Mouse (Mus musculus): Measurements from ENCODE around the gene Nol6.

Nol6 gene

DNA sequence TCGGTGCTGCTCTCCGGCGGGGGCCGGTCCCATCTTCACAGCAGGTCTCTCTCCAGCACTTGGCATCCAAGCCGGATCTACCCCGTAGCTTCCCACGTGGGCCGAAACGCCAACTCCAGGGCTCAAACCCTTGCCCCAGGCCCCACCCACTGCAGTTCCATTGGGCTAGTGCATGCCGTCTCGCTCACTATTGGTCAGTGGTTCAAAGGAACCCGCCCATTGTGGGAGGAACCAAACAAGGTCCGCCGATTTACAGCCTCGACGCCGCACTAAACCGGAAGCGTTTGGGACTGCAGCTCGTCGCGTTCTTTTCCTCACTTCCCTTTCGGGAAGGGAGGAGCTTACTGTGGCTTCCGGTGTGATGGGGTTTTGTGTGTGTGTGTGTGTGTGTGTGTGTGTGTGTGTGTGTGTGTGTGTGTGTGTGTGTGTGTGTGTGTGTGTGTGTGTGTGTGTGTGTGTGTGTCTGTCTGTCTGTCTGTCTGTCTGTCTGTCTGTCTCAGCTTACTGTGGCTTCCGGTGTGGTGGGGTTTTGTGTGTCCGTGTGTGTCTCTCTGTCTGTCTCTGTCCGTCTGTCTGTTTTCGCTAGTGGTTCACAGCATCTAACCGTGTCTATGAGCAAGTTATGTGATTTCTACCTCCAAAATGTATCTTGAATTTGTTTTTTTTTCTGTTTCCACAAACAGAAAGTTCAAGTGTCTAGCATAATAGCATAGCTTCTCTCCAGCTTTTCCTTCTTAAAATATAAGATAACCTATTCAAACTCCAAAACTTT is at the start of gene Nol6:
Nol6 (minus strand) TSS at position 276 of the 772 bp plus-strand sequence.
- DNase-seq (ENCODE audit: low spot score): peak; percentile 95

DNA sequence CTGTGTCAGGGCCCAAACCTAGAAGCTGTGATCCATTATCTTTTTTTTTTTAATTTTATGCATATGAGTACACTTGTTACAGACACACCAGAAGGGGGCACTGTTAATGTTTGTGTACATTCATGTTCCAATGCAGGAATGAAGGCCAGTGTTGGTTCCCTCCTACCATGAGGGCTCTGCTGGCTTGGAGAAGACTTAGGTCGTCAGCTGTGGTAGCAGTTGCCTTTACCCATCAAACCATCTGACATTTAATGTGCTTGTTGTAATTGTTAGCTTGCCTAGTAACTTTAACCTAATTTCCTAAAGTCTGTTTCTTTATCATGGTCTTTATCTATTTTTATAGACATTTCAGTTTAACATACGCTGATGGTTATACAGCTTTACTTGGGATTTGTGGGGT is 46.7 kb upstream of the Nol6 start:
- DNase-seq (ENCODE audit: low spot score): no peak

DNA sequence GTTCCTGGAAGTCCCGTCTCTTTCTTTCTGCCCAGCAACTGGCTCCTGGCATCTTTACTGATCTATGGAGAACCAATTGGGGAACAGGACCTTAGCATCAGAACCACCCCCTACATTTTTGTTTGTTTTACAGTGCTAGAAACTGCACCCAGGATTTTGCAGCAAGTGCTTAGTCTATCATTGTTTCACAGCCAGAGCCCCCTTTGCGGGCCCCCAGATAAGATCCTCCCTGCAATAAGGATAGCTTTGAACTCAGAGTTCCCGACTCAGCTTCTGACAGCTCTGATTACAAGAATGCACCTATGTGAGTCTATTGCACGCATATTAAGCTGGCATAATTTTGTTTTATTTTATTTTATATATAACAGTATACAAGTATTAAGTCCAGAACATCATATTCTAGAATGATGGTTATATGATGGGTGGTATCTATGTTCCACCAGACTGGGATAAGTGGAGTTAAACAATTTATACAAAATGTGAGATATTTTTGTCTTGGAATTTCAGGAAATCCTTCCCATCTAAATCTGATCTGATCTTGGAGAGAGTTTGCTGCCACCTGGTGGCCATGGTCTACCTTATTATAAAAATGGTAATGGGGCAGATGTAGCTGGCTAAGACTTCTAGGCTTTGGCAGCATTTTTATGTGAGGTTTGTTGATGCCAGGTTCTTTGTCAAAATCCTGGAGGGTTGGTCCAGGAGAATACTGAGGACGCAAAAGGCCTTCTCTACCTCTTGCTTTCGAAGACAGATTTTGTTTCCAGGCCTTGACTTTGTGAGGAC is 41.6 kb upstream of the Nol6 start:
- peak; percentile 48 for DNase-seq (ENCODE audit: low spot score)

DNA sequence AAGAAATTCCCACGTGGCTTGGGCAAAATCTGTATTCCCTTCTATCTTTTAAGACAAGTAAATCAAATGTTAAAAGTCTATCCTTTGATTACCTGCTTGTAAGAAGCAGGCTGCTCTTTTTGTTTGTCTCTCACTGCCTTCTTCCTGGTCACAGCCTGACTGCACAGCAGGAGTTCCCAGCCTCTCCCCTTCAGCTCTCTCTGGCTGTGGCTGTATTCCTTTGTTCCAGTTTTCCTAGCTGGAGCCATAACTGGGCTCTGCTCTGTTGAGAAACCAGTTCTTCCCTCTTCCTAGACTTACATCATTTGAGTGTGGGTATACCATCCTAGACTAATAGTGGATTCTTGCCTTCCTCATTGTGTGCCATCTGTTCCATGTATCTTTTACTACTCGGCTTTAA is 40.7 kb upstream of the Nol6 start:
- DNase-seq (ENCODE audit: low spot score): no peak

DNA sequence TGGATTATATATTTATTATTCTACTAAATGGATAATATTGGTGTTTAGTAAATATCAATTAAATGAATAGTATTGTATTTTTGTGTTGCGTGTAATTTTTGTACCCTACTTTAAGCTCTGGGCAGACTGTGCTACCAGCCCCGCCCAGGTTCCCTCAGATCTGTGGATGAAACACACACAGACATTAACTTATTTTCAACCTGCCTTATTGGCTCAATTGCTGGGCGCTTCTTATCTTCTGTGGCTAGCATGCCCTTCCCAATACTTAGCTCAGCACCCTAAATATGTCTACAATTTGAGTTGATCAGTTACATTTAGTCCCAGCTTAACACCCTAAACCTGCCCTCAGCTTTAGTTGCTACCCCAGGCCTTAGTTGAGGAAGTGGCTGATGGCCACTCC is 37.0 kb upstream of the Nol6 start:
- DNase-seq (ENCODE audit: low spot score): no peak

DNA sequence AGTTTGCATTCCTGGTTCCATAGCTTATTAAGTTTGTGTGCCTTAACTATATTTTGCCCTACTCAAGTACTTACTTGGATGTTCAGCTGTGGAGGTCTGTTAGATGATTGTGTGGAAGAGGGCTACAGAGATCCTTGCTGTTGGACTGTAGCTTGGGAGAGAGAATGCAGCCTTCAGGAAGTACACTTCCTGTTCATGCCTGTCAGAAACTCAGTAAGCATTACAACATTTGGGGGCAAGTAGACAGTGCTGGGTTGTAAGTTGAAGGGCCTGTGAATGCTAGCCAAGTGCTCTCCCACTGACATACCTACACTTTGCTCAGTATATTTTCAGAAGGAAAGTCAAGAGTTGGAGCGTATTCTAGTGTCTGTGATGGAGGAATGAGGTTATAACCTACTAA is 34.0 kb upstream of the Nol6 start:
- DNase-seq (ENCODE audit: low spot score): no peak

DNA sequence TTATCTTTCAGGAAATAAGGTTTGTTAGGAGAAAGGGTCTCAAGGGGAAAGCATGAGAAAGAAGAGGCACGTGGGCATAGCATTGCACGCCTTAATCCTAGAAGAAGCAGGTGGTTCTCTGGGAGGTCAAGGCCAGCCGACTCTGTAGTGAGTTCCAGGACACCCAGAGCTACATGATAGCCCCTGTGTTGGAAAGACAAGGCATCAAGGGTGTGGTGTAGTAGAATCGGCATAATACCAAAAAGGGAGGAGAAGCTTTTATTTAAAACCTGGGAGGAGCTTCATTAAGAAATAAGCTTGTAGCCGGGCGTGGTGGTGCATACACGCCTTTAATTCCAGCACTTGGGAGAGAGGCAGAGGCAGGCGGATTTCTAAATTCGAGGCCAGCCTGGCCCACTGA is 32.7 kb upstream of the Nol6 start:
- DNase-seq (ENCODE audit: low spot score): no peak

DNA sequence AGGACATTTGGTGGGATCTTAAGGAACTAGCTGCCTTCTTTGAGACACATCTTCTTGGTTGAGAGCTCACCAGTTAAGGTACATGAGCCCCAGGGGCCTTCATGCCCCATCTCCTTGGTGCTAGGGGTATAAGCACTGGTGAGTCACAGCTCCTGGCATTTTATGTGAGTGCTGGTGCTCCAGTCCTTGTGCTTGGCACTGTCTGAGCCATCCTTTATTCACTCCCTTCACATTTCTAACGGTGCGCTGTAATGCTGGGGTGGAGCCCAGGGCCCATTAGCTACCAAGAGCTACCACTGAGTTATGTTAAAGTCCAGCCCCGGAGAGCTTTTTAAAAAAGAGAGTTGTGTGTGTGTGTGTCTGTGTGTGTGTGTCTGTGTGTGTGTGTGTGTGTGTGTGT is 28.9 kb upstream of the Nol6 start:
- DNase-seq (ENCODE audit: low spot score): no peak

DNA sequence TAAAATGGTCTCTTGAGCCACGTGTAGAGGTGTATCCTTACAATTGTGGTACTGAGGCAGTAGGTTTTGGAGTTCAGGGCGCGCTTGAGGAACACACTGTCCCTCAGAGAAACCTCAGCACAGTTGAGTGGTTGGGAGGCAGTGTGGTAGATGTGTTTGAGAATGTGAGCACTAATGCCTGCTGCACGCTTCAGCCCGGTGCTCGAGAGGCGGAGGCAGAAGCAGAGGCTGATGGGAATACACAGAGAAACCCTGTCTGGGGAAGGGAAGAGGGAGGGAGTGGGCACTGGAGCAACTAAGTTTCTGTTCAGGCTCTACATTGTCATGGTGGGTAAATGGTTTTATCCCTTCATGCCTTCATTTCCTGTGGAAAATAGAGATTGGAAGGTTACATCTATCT is 26.9 kb upstream of the Nol6 start:
- no peak for DNase-seq (ENCODE audit: low spot score)

DNA sequence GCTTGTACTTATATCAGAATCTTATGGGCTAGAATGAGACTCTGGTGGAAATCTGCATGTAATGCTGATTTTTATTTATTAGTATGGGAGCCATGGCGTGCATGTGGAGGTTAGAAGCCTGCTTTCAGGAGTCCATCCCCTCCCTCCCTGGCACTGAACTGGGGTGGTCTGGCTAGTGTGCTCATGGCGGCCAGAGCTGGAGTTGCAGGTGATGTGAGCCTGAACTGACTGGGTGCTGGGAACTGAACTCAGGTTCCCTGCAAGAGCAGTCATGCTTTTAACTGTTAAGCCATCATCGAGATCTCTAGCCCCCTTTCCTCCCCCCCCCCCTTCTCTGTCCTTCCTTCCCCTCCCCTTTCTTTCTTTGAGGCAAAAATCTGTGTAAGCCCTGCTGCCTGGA is 25.6 kb upstream of the Nol6 start:
- DNase-seq (ENCODE audit: low spot score): no peak

DNA sequence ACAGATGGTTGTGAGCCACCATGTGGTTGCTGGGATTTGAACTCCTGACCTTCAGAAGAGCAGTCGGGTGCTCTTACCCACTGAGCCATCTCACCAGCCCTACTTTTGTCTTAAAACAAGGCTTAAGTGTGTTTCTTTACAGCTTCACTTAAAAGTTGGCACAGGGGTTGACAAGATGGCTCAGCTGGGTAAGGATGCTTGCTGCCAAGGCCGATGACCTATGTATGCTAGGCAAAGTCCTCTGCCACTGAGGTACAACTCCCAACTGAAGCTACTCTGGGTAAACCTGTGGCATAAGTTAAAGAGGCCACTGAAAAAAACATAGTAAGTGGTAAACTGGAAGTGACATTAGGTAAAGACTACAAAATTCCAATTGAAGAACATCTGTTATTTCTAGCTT is 18.3 kb upstream of the Nol6 start:
- no peak for DNase-seq (ENCODE audit: low spot score)

DNA sequence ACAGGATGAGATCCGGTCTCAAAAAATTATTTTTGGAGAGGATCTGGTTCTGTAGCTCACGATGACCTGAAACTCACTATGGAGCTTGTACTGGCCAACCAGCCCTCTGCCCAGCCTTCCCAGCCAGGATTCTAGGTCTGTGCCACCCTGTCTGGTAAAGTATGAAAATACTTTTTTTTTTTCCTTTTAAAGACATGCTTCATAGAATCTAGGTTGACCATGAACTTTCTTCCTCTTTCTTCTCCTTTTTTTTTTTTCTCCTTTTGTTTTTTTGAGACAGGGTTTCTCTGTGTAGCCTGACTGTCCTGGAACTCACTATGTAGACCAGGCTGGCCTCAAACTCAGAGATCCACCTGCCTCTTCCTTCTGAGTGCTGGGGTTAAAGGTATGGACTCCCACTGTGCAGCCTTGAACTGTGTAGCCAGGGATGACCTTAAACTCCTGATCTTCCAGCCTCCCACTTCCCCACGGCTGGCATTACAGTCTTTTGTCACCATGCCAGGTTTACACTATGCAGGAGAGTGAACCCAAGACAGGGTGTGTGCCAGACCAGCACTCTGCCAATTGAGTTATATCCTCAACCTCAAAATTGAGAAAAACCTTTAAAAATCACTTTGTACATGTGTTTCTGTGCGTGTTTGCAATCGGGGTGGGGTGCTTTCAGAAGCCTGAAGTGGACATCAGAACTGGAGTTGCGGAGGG is 16.1 kb upstream of the Nol6 start:
- no peak for DNase-seq (ENCODE audit: low spot score)

DNA sequence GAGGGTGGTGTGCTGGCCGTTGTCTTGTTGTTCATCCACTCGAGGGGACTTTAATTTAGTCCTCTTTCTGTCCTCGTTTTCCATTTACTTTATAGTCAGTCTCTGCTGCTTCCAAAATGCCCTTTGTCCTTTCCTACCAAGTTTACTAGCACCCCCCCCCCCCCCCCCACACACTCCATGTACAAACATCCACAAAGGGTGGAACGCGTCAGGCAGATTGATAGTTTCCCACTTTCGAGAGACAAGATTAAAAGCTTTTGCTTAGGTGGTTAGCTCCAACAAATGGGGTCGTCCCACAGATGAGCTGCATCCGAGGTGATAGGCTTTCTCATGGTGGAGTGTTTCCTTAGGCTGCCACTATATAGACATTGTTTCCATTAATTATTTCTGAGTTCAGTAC is 12.6 kb upstream of the Nol6 start:
- DNase-seq (ENCODE audit: low spot score): no peak

DNA sequence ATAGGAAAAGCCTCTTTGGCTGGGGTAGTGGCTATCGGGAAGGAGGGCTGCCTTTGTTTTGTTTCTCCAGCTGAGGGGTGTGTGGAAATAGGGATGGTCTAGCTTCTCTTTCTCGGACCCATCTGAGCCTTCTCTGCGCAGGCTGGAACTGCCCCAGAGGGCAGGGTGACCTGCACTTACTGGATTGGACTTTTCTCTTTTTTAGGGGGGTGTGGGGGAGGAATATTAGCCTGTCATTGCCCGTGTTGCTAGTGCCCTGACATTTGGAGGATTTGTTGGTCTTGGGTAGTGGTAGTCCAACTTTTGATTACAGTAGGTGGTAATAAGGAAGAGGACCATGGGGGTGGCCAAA is 12.2 kb upstream of the Nol6 start:
- DNase-seq (ENCODE audit: low spot score): peak; percentile 62

DNA sequence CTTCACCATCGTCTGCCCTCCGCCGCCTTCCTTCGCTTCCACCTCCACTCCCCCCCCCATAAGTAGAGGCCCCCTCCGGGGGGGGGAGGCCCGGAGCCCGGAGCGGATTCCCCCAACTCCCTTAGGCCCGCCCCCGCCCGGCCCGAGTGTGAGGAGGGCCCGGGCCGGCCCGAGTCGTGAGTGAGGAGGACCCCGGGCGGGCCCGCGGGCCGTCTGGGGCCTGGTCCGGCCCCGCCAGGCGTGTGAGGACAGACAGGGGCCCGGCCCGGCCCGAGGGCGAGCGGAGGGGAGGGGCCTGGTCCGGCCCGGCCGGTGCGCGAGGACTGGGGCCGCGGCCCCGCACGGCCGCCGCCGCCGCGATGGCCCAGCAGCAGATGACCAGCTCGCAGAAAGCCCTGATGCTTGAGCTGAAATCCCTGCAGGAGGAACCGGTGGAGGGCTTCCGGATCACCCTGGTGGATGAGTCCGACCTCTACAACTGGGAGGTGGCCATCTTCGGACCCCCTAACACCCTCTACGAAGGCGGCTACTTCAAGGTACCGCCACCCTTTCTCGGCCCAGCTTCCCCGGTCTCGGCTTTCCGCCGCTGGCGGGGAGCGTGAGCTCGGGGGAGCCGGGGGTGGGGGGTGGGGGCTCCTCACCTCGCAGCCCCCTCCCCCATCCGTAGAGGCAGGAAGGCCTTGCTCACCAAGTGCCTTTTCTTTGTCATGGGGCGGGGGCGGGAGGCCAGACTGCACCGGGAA is 11.6 kb upstream of the Nol6 start, which contains the start of gene Ube2r2:
Ube2r2 (plus strand) TSS at position 33 of the 743 bp plus-strand sequence.
- DNase-seq (ENCODE audit: low spot score): peak; percentile 81

DNA sequence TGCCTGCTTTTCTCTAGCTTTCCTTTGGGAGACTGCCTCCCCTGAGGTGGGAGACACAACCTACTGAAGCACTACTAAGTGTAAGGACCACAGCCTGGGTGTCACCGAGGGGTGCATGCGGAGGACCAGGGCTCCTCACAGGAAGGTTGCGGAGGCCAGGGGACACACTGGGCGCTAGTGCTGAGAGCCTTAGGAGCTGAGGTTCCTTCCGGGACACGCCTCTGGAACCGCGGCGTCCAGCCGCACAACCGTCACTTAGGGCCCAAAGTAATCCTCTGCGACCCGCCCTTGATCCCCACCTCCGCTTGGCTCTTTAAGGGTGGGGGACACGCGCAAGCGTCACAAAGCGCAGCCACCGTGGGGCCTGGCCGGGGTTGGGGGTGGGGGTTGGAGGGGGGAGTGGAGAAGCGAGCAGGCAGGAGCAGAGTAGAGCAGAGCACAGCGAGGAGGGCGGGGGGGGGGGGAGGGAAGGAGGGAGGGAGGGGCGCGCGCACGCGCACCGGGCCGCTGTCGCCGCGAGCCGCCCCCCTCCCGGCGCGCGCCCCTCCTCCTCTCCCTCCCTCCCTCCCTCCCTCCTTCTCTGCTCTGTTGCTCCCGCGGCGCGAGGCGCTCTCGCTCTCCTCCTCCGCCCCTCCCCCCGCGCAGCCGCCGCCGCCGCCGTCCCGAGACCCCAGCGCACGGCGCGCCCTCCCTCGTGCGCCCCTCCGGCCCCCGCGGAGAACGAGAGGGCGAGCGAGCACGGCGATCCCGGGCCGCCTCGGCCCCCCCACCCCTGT is 10.9 kb upstream of the Nol6 start:
- DNase-seq (ENCODE audit: low spot score): peak; percentile 76

DNA sequence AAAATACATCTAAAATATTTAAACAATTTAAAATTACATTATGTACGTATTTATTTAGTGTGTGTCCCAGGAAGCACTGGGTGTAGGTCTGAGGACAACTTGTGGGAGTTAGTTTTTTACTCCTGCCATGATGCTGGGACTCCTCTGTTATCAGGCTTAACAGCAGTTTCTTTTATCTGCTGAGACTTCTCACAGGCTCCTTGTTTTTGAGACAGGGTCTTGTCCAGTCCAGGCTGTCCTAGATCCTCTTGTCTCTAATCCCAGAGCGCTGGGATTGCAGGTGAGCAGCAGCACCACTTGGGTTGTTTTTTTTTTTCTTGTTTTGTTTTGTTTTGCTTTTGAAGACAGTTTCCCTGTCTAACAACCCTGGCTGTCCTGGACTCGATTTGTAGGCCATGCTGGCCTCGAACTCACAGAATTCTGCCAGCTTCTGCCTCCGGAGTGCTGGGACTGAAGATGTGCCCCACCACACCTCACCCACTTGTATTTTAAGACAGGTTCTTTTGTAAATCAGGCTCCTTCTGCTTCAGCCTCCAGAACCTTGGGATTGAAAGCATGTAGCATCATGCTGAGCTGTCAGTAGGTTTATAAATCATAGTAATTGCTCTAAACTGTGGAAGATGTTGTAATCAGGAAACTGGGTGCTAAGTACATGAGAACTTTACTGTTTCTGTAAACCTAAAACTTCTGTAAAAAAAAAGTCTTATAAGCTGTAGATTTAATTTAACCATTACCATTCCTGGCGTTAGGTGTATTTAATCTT is 9.5 kb upstream of the Nol6 start:
- no peak for DNase-seq (ENCODE audit: low spot score)

DNA sequence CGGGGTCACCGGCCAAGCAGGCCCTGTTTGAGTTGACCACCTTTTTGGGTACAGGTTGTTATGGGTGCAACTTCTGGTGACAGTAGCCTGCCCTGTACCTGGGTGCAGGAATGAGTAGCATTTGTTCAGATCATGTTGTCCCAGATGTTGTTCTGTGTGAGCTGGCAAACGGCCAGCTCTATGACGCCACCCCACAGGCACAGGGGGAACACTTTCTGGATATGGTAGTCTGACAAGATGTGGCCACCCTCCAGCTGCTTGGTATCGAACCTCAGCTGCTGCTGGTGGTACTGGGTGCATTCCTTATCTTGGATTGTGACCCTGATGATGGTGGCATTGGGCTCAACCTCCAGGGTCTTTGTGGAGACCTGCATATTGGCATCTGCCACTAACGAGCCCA is 8.2 kb upstream of the Nol6 start:
- DNase-seq (ENCODE audit: low spot score): no peak

DNA sequence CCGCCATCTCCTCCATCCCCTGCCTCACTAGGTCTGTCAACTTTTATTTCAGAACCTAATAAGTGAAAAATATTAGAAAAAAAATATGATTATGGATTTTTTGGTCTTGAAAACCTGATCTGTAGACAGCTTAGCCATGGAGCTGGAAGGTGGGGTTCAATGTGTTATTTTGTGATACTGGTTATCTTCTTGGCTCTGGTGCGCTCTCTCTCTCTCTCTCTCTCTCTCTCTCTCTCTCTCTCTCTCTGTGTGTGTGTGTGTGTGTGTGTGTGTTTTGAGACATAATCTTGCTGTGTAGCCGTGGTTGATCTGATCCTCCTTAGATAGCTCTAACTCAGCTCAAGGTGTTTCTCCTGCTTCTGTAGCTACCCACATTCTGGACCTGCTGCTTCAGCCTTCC is 5.6 kb upstream of the Nol6 start:
- DNase-seq (ENCODE audit: low spot score): no peak

DNA sequence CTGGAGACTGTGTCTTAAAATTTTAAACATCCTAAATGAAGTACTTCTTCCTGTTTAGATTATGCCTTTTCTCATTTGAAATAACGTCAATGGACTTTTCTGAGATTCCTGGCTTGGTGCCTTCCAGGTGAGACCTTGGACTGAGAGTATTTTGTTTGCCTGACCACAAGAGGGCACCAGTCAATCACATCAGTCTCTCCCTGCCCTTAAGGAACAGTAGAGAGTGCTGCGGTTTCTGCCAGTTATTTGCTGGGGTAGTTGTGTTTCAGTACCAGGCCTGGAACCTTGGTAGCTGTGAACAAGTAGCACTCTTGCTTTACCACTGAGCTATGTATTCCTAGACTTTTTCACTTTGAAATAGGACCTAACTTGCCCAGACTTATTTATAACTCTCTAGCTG is 5.2 kb upstream of the Nol6 start:
- DNase-seq (ENCODE audit: low spot score): peak; percentile 26
